Mouse (Mus musculus): ENCODE measurements around the gene Gbp9. TPM values are rescaled to one million over a fixed set of nuclear protein-coding genes. Genes with fewer than 3 reads are reported as not detected.
"Not testable (repeated sequence)": the region's sequence is repeated elsewhere in the genome, so short reads cannot be mapped to it uniquely, and the experiment has no call there.

Gbp9 gene
- polyA plus RNA-seq, 1 experiment from 2014 or later = 2.8 TPM

DNA sequence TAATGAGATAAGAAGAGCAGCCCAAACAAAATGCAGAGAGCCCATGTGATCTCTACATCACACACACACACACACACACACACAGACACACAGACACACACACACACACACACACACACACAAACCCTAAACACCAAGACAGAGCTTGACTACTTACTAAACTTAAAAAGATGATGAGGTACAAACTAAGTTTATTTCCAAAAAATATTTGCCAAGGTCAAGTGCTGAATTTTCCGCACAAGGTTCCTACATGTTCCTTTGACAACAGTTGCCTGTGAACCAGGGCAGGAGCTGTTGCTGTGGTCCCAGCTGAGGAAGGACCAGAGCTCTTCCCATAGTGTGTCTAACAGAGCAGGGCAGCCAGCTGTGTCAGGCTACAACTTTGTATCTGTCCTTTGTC is 433 bp downstream of the Gbp9 start:
- no peaks in the 10 kb centered on the region for H3K4me1 ChIP-seq (ENCODE audit: control insufficient read depth, insufficient read depth, low read length)
- H3K4me2 ChIP-seq (replicated peaks; ENCODE audit: low read depth, low read length) = no peak overlapping the region
- 83% methylated on average over 1 of the region's 1 CpGs for whole genome bisulfite sequencing
- no peak overlapping the region for H3K4me3 ChIP-seq (ENCODE audit: low read depth, low read length)
- no peaks in the 10 kb centered on the region for H3K9me3 ChIP-seq (ENCODE audit: control insufficient read depth, low read depth, low read length)
- no peak overlapping the region for H3K9ac ChIP-seq (replicated peaks; ENCODE audit: low read depth, low read length)
- no peak for ATAC-seq (ENCODE audit: insufficient number of reproducible peaks, insufficient read depth, low FRiP score, low read depth)
- no peaks in the 10 kb centered on the region for H3K27me3 ChIP-seq (ENCODE audit: control insufficient read depth, insufficient read depth, low read length)
- H3K36me3 ChIP-seq (ENCODE audit: control insufficient read depth, insufficient read depth, low read length) = no peaks in the 10 kb centered on the region
- H3K27ac ChIP-seq (ENCODE audit: low read length) = no peak overlapping the region

DNA sequence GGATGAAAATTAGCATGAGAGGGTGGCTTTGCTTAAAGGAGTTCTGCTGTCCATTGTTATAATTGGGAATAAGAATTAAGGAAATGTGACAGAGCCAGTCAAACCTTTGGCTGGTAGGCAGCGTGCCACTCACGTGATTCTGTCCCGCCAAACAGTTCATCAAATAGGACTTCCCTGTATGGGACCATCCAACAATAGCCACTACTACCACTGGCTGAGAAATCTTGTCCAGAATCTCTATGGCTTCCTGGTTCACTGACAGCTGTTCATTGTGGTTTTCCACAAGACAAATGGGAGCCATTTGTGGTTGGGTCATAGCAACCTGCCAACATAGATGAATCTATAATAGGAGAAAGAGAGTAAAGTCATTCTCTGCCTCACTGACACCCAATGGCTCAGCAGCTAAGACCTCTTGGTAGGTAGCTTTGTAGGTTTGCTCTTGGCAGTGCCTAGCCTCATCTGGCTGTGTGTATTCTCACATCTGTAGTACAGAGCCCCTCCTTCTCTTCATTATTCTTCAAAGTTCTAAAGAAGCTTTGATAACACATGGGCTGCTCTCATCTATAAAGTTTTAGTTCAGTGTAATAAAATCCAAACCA is 2.5 kb downstream of the Gbp9 start:
- H3K4me3 ChIP-seq (ENCODE audit: low read depth, low read length); H3K9me3 ChIP-seq (ENCODE audit: control insufficient read depth, low read depth, low read length); H3K36me3 ChIP-seq (ENCODE audit: control insufficient read depth, insufficient read depth, low read length); H3K4me1 ChIP-seq (ENCODE audit: control insufficient read depth, insufficient read depth, low read length); H3K9ac ChIP-seq (replicated peaks; ENCODE audit: low read depth, low read length); H3K4me2 ChIP-seq (replicated peaks; ENCODE audit: low read depth, low read length); H3K27me3 ChIP-seq (ENCODE audit: control insufficient read depth, insufficient read depth, low read length); ATAC-seq (ENCODE audit: insufficient number of reproducible peaks, insufficient read depth, low FRiP score, low read depth); H3K27ac ChIP-seq (ENCODE audit: low read length): not testable (repeated sequence)
- 90% methylated on average over 3 of the region's 3 CpGs for whole genome bisulfite sequencing

DNA sequence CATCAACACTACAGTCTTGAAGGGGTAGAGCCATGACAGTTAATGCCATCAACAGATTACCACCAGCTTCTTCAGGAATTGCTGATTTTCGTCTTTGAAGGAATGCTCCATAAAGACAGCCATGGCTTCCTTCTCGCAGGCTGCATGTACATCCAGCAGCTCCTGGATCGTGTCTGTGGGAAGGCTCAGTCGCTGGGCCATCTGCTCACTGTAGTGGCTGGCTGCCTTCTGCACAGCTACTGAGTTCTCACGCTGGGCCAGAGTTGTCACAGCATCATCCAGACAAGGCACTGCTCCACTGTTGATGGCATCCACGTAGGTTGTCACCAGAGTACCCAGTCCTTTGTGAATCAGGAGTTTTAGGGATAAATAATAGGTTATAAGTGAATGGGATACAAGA is 17.6 kb downstream of the Gbp9 start:
- ATAC-seq (ENCODE audit: insufficient number of reproducible peaks, insufficient read depth, low FRiP score, low read depth); H3K27me3 ChIP-seq (ENCODE audit: control insufficient read depth, insufficient read depth, low read length); H3K27ac ChIP-seq (ENCODE audit: low read length); H3K4me3 ChIP-seq (ENCODE audit: low read depth, low read length); H3K9ac ChIP-seq (replicated peaks; ENCODE audit: low read depth, low read length); H3K4me1 ChIP-seq (ENCODE audit: control insufficient read depth, insufficient read depth, low read length); H3K36me3 ChIP-seq (ENCODE audit: control insufficient read depth, insufficient read depth, low read length); H3K4me2 ChIP-seq (replicated peaks; ENCODE audit: low read depth, low read length); H3K9me3 ChIP-seq (ENCODE audit: control insufficient read depth, low read depth, low read length): not testable (repeated sequence)
- WGBS = 80% methylated on average over 6 of the region's 6 CpGs

DNA sequence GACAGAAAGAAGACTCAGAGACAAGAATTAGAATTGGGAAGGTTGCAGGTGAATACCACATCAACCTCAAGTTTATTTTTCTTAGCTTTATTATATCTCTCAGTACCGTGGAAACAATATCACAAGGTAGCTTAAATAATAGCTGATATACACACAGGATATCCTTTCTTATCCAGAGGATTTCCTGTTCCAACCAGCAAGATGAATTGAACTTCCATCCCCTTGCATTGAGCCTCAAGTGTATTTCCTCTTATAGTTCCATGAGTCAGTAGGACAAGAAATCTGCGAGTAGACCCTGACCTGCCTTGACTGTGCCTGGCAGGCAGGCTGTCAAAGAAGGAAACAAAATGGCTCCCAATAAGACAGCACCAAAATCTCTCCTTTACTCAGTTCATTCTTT is 23.6 kb downstream of the Gbp9 start:
- ATAC-seq (ENCODE audit: insufficient number of reproducible peaks, insufficient read depth, low FRiP score, low read depth) = no peak
- no peaks in the 10 kb centered on the region for H3K9me3 ChIP-seq (ENCODE audit: control insufficient read depth, low read depth, low read length)
- H3K27ac ChIP-seq (ENCODE audit: low read length) = no peak overlapping the region
- no peak overlapping the region for H3K9ac ChIP-seq (replicated peaks; ENCODE audit: low read depth, low read length)
- 74% methylated on average over 2 of the region's 2 CpGs for WGBS
- H3K4me2 ChIP-seq (replicated peaks; ENCODE audit: low read depth, low read length) = no peak overlapping the region
- H3K36me3 ChIP-seq (ENCODE audit: control insufficient read depth, insufficient read depth, low read length) = no peaks in the 10 kb centered on the region
- H3K4me1 ChIP-seq (ENCODE audit: control insufficient read depth, insufficient read depth, low read length) = no peaks in the 10 kb centered on the region
- H3K4me3 ChIP-seq (ENCODE audit: low read depth, low read length) = no peak overlapping the region
- no peaks in the 10 kb centered on the region for H3K27me3 ChIP-seq (ENCODE audit: control insufficient read depth, insufficient read depth, low read length)

DNA sequence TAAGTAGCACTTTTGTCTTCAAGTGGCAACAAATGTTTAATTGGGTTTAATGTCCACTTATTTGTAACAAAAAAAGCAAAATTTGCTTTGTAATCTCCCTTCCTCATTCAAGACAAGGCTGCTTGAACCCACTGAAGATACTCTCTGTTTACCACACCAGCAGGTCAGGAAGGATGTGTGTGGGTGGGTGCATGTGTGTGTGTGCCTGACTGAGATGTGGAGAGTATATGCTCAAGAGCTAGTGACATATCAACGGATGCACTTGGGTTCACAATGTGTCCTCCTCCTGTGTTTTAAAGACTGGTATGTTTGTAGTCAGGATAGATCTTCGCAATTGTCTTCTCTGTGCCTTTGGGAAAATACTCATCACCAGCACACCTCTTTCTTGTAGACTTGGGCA is 24.6 kb downstream of the Gbp9 start:
- H3K4me2 ChIP-seq (replicated peaks; ENCODE audit: low read depth, low read length) = no peak overlapping the region
- no peak overlapping the region for H3K27ac ChIP-seq (ENCODE audit: low read length)
- H3K36me3 ChIP-seq (ENCODE audit: control insufficient read depth, insufficient read depth, low read length) = no peaks in the 10 kb centered on the region
- no peak overlapping the region for H3K9ac ChIP-seq (replicated peaks; ENCODE audit: low read depth, low read length)
- WGBS = 88% methylated on average over 2 of the region's 2 CpGs
- ATAC-seq (ENCODE audit: insufficient number of reproducible peaks, insufficient read depth, low FRiP score, low read depth) = no peak
- no peak overlapping the region for H3K4me3 ChIP-seq (ENCODE audit: low read depth, low read length)
- no peaks in the 10 kb centered on the region for H3K27me3 ChIP-seq (ENCODE audit: control insufficient read depth, insufficient read depth, low read length)
- H3K4me1 ChIP-seq (ENCODE audit: control insufficient read depth, insufficient read depth, low read length) = no peaks in the 10 kb centered on the region
- H3K9me3 ChIP-seq (ENCODE audit: control insufficient read depth, low read depth, low read length) = no peaks in the 10 kb centered on the region

DNA sequence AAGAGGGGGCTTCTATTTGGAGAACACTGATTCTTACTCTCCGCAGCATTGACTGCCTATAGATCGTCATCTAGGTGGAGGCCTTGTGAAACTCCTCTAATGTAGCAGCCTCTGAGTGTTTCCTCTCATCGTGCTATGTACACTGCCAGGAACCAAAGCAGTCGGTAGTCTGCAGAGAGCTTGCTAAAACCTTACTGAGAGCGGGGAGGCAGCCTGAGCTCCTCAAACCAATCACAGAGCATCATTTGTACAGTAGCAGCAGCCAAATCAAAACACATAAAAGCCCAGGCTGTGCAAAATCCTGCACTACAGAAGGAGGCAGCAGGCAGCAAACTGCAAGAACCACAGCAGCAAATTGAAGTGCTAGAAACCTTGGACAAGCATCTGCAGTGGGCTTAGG is 25.7 kb downstream of the Gbp9 start:
- Histone ChIP-seq H3K36me3 (ENCODE audit: control insufficient read depth, insufficient read depth, low read length) (no peaks in the 10 kb centered on the region), H3K4me1 (ENCODE audit: control insufficient read depth, insufficient read depth, low read length) (no peaks in the 10 kb centered on the region), H3K27ac (ENCODE audit: low read length) (no peak overlapping the region), H3K4me3 (ENCODE audit: low read depth, low read length) (no peak overlapping the region), H3K4me2 (replicated peaks; ENCODE audit: low read depth, low read length) (no peak overlapping the region), H3K9ac (replicated peaks; ENCODE audit: low read depth, low read length) (no peak overlapping the region), H3K27me3 (ENCODE audit: control insufficient read depth, insufficient read depth, low read length) (no peaks in the 10 kb centered on the region), H3K9me3 (ENCODE audit: control insufficient read depth, low read depth, low read length) (no peaks in the 10 kb centered on the region)
- WGBS = 88% methylated on average over 5 of the region's 5 CpGs
- ATAC-seq (ENCODE audit: insufficient number of reproducible peaks, insufficient read depth, low FRiP score, low read depth) = no peak

DNA sequence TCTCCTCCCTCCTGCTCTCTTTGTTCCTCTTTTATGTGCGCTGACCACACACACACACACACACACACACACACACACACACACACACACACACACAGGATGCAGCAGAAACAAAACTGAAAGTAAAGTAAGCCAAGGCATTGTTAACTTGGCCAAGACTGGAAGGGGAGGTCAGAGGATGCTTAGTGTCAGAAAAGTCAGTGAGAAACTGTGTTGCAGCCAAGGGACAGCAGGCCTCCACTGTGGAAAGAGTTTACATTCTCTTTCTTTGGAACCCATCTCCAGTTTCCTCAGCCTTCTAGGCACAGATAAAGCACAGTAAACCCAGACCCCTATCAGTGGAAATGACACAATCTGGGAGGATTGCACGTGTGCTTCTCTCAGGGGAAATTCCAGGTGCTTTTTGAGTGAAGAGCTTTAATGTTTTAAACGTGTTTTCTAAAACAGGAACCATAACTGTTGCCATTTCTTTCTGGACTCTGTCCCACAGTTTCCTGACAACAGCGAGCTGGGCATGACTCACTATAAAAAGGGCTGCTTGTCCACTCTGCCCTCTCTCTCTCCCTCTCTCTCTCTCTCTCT is 29.0 kb downstream of the Gbp9 start:
- H3K9me3 ChIP-seq (ENCODE audit: control insufficient read depth, low read depth, low read length); H3K4me2 ChIP-seq (replicated peaks; ENCODE audit: low read depth, low read length); H3K4me3 ChIP-seq (ENCODE audit: low read depth, low read length); H3K27me3 ChIP-seq (ENCODE audit: control insufficient read depth, insufficient read depth, low read length); H3K9ac ChIP-seq (replicated peaks; ENCODE audit: low read depth, low read length); H3K4me1 ChIP-seq (ENCODE audit: control insufficient read depth, insufficient read depth, low read length); H3K36me3 ChIP-seq (ENCODE audit: control insufficient read depth, insufficient read depth, low read length): not testable (repeated sequence)
- WGBS = 13% methylated on average over 4 of the region's 4 CpGs
- H3K27ac ChIP-seq (ENCODE audit: low read length) = peak overlapping the region; percentile 27; the same call in 1 of the 2 replicates
- ATAC-seq (ENCODE audit: insufficient number of reproducible peaks, insufficient read depth, low FRiP score, low read depth) = peak; percentile 67; the same call in 1 of the 2 replicates

DNA sequence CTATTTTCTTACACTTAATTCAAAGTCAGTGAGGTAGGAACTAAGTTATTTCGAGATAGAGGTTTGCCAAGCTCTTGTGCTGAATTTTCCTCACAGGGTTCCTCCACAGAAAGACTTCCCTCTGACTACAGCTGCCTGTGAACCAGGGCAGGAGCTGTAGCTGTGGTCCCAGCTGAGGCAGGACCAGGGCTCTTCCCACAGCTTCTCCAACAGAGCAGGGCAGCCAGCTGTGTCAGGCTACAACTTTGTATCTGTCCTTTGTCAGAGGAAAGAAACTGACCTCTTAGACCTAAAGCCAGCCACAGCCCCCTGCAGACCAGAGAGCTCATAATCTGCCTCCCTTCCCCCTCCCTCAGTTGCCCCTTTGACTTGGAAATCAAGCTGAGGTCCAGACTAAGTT is 29.6 kb downstream of the Gbp9 start:
- H3K4me2 ChIP-seq (replicated peaks; ENCODE audit: low read depth, low read length) = not testable (repeated sequence)

DNA sequence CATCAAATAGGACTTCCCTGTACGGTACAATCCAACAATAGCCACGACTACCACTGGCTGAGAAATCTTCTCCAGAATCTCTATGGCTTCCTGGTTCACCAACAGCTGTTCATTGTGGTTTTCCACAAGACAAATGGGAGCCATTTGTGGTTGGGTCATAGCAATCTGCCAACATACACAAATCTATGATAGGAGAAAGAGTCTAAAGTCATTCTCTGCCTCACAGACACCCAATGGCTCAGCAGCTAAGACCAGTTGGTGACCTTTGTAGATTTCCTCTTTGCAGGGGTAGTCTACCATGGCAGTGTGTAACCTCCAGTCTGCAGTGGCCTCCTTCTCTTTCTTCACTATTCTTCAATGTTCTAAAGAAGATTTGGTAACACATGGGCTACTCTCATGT is 33.6 kb downstream of the Gbp9 start:
- not testable (repeated sequence) for H3K4me3 ChIP-seq (ENCODE audit: low read depth, low read length); H3K27me3 ChIP-seq (ENCODE audit: control insufficient read depth, insufficient read depth, low read length); H3K4me2 ChIP-seq (replicated peaks; ENCODE audit: low read depth, low read length); ATAC-seq (ENCODE audit: insufficient number of reproducible peaks, insufficient read depth, low FRiP score, low read depth); H3K9me3 ChIP-seq (ENCODE audit: control insufficient read depth, low read depth, low read length); H3K27ac ChIP-seq (ENCODE audit: low read length); H3K36me3 ChIP-seq (ENCODE audit: control insufficient read depth, insufficient read depth, low read length); H3K4me1 ChIP-seq (ENCODE audit: control insufficient read depth, insufficient read depth, low read length); H3K9ac ChIP-seq (replicated peaks; ENCODE audit: low read depth, low read length)
- WGBS = 76% methylated on average over 2 of the region's 2 CpGs

More for the DNA sequence above, 29.6 kb downstream of the Gbp9 start:
- H3K9me3 ChIP-seq (ENCODE audit: control insufficient read depth, low read depth, low read length); H3K4me1 ChIP-seq (ENCODE audit: control insufficient read depth, insufficient read depth, low read length); ATAC-seq (ENCODE audit: insufficient number of reproducible peaks, insufficient read depth, low FRiP score, low read depth); H3K4me3 ChIP-seq (ENCODE audit: low read depth, low read length); H3K27me3 ChIP-seq (ENCODE audit: control insufficient read depth, insufficient read depth, low read length); H3K9ac ChIP-seq (replicated peaks; ENCODE audit: low read depth, low read length); H3K36me3 ChIP-seq (ENCODE audit: control insufficient read depth, insufficient read depth, low read length): not testable (repeated sequence)
- WGBS = 33% methylated on average over 1 of the region's 1 CpGs
- H3K27ac ChIP-seq (ENCODE audit: low read length) = peak overlapping the region; percentile 69; the same call in 1 of the 2 replicates

Measured in stomach, embryonic 14.5 days (tissue).